Mouse (Mus musculus) midbrain, embryonic 12.5 days (tissue): ENCODE data around the gene Tmbim6. TPM values are rescaled to one million over a fixed set of nuclear protein-coding genes. Genes with fewer than 3 reads are reported as not detected.
"Not testable (repeated sequence)": the region's sequence is repeated elsewhere in the genome, so short reads cannot be mapped to it uniquely, and the experiment has no call there.

Experiments used
- ATAC-seq: fragments of 200-750 bp; cut with Nextera tagmentation; 2 replicates; pipeline ENCODE4 v1.8.0; 2017; ENCODE audit warnings: low read depth, moderate TSS enrichment, moderate library complexity; ENCODE audit not compliant: low FRiP score
- H3K27ac ChIP-seq: fragments of 300-500 bp; sonication (generic); replicated peaks from 2 replicates; pipeline ENCODE4 v1.5.1; 2016; ENCODE audit warnings: mild to moderate bottlenecking
- H3K27me3 ChIP-seq: fragments of 300-500 bp; sonication (generic); 2 replicates; pipeline ENCODE4 v1.6.1; 2016; ENCODE audit warnings: mild to moderate bottlenecking
- H3K36me3 ChIP-seq: fragments of 300-500 bp; sonication (generic); 2 replicates; pipeline ENCODE4 v1.6.1; 2016
- H3K4me1 ChIP-seq: fragments of 300-500 bp; sonication (generic); 2 replicates; pipeline ENCODE4 v1.6.1; 2016
- H3K4me2 ChIP-seq: fragments of 300-500 bp; sonication (generic); replicated peaks from 2 replicates; pipeline ENCODE4 v1.6.1; 2016; ENCODE audit warnings: mild to moderate bottlenecking, moderate library complexity
- H3K4me3 ChIP-seq: fragments of 300-500 bp; sonication (generic); 2 replicates; pipeline ENCODE4 v1.5.1; 2016; ENCODE audit warnings: mild to moderate bottlenecking
- H3K9ac ChIP-seq: fragments of 300-500 bp; sonication (generic); replicated peaks from 2 replicates; pipeline ENCODE4 v1.6.1; 2016; ENCODE audit warnings: mild to moderate bottlenecking, moderate library complexity
- H3K9me3 ChIP-seq: fragments of 300-500 bp; sonication (generic); 2 replicates; pipeline ENCODE4 v1.6.1; 2016; ENCODE audit warnings: mild to moderate bottlenecking
- WGBS: fragments of 180-500 bp; shearing (Covaris S2); methylation state at CpG from one replicate; pipeline ENCODE4 v1.1.7; 2016; 5-methylcytosine and 5-hydroxymethylcytosine counted together
- polyA plus RNA-seq: library from polyadenylated mRNA; unstranded; fragments of >200 nt; fragmentation: Nextera tagmentation; extraction: Ambion mirVana; gene quantifications from 2 replicates; pipeline ENCODE4 v1.2.1, GENCODE M21; 2016

The Tmbim6 gene
- polyA plus RNA-seq, 1 experiment from 2014 or later = 251 TPM

DNA sequence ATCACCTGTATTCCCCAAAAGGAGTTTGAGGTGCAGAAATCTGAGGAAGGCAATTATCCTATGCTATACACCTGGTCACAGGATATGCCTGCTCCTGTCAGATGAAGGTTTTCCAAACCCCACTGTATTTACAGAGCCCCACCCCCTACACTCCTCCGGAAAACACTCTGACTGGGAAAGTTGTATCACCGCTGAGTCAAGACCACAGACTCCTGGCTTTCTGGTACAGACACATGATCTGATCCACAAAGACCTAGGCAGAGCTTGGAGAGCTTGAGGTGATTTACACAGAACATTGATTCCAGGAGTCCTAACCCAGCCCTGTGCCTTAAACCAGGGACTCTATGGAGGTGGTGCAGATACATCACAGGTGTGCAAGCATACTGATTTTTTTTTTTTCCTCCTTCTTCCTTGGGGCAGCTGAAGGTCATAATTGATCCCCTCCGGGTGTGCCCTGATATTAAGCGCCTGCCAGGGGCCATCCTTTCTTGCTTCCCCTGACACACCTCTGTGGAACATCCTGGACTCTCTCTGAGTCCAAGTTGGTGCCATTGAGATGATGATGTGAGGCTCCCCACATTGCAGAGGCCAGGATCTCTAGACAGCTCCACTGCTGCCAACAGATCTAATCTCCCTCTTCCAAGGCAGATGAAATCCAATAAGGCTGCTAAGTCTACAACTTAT, 24.0 kb upstream of the Tmbim6 start:
- H3K27ac ChIP-seq = no peak overlapping the region
- peak overlapping the region; percentile 67 for H3K4me3 ChIP-seq
- peaks cover 10% of the 10 kb centered on the region for H3K27me3 ChIP-seq
- WGBS = 75% methylated on average over 4 of the region's 4 CpGs
- H3K9me3 ChIP-seq = no peaks in the 10 kb centered on the region
- no peak for ATAC-seq
- peaks cover 19% of the 10 kb centered on the region for H3K4me1 ChIP-seq
- H3K4me2 ChIP-seq = peak overlapping the region; percentile 73
- H3K36me3 ChIP-seq = no peaks in the 10 kb centered on the region
- peak overlapping the region; percentile 37; the same call in 1 of the 2 replicates for H3K9ac ChIP-seq

- Histone ChIP-seq H3K27me3 (peaks cover 10% of the 10 kb centered on the region), H3K4me2 (peak overlapping the region; percentile 73), H3K27ac (peak overlapping the region; percentile 79), H3K4me1 (peaks cover 18% of the 10 kb centered on the region), H3K4me3 (peak overlapping the region; percentile 67), H3K36me3 (no peaks in the 10 kb centered on the region), H3K9ac (peak overlapping the region; percentile 86), H3K9me3 (no peaks in the 10 kb centered on the region)
- peak; percentile 7 for ATAC-seq
- 2% methylated on average over 38 of the region's 39 CpGs for WGBS
Measured at GRCm38 (mm10) chr15:99369391-99370171, 23.1 kb upstream of the Tmbim6 start.

- Histone ChIP-seq H3K27me3 (peaks cover 10% of the 10 kb centered on the region), H3K4me2 (peak within 1 kb of the TSS; percentile 73), H3K9me3 (no peaks in the 10 kb centered on the region), H3K36me3 (no peaks in the 10 kb centered on the region), H3K27ac (peak within 1 kb of the TSS; percentile 79), H3K4me3 (peak within 1 kb of the TSS; percentile 67), H3K4me1 (peaks cover 18% of the 10 kb centered on the region), H3K9ac (peak within 1 kb of the TSS; percentile 86)
- WGBS = under 1% methylated on average over 36 of the region's 48 CpGs
- ATAC-seq = peak; percentile 96
Measured at GRCm38 (mm10) chr15:99370259-99370691, 22.4 kb upstream of the Tmbim6 start, which contains the start of gene Fmnl3. Gene Fmnl3 (minus strand): TSS chr15:99370482.

- Histone ChIP-seq H3K4me2 (no peak overlapping the region), H3K4me1 (peaks cover 18% of the 10 kb centered on the region), H3K4me3 (no peak overlapping the region), H3K27me3 (peaks cover 10% of the 10 kb centered on the region), H3K9ac (no peak overlapping the region), H3K36me3 (no peaks in the 10 kb centered on the region), H3K27ac (no peak overlapping the region), H3K9me3 (no peaks in the 10 kb centered on the region)
- ATAC-seq = no peak
- 88% methylated on average over 7 of the region's 7 CpGs for WGBS
Measured at GRCm38 (mm10) chr15:99371526-99372340, 20.9 kb upstream of the Tmbim6 start.

DNA sequence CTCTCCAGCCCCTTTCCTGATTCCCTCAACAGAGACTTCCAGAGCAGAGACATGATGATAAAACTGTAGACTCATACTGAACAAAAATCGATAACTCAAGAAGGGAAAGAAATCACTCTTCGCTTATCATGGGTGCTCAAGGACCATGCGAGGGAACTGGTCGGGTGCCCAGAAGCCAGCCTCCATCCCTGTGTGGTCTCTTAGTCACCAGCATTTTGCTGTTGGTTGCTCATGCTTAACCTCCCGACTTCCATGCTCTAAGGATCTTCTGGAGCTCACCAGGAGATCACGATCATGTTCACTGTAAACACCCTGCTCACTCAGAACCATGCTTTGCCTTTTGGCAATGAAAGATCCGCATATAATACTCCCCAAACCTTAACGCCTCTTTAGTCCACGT, 19.9 kb upstream of the Tmbim6 start:
- no peak overlapping the region for H3K9ac ChIP-seq
- peaks cover 18% of the 10 kb centered on the region for H3K4me1 ChIP-seq
- no peak overlapping the region for H3K4me2 ChIP-seq
- no peaks in the 10 kb centered on the region for H3K36me3 ChIP-seq
- H3K4me3 ChIP-seq = no peak overlapping the region
- no peaks in the 10 kb centered on the region for H3K9me3 ChIP-seq
- H3K27me3 ChIP-seq = peaks cover 10% of the 10 kb centered on the region
- no peak overlapping the region for H3K27ac ChIP-seq
- 84% methylated on average over 9 of the region's 9 CpGs for WGBS
- ATAC-seq = no peak

DNA sequence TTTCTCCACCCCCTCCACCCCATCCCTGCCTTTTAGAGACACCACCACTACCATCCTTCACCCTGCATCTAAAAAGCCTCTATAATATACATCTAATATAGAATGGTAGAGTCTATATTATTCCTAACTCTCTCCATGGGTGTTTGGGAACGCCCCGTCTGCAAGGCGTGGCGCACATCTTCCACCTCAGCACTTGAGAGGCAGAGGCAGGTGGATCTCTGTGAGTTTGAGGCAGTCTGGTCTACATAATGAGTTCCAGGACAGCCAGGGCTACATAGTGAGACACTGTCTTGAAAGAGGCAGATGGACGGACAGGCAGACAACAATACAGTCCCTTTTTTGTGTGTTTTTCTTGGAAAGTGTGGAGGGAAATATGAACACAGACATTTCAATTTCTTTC, 17.6 kb upstream of the Tmbim6 start:
- peaks cover 10% of the 10 kb centered on the region for H3K27me3 ChIP-seq
- no peak overlapping the region for H3K27ac ChIP-seq
- no peak overlapping the region for H3K4me2 ChIP-seq
- H3K9me3 ChIP-seq = peaks cover 4% of the 10 kb centered on the region; the same call in 1 of the 2 replicates
- H3K4me1 ChIP-seq = no peaks in the 10 kb centered on the region
- ATAC-seq = no peak
- no peak overlapping the region for H3K4me3 ChIP-seq
- no peaks in the 10 kb centered on the region for H3K36me3 ChIP-seq
- WGBS = 89% methylated on average over 5 of the region's 5 CpGs
- H3K9ac ChIP-seq = no peak overlapping the region

- Histone ChIP-seq H3K27me3 (peaks cover 10% of the 10 kb centered on the region), H3K9me3 (peaks cover 4% of the 10 kb centered on the region; the same call in 1 of the 2 replicates), H3K36me3 (no peaks in the 10 kb centered on the region), H3K27ac (no peak overlapping the region), H3K9ac (no peak overlapping the region), H3K4me1 (no peaks in the 10 kb centered on the region), H3K4me3 (no peak overlapping the region), H3K4me2 (no peak overlapping the region)
- no peak for ATAC-seq
- 90% methylated on average over 3 of the region's 3 CpGs for WGBS
Measured at GRCm38 (mm10) chr15:99375581-99375980, 17.1 kb upstream of the Tmbim6 start.

DNA sequence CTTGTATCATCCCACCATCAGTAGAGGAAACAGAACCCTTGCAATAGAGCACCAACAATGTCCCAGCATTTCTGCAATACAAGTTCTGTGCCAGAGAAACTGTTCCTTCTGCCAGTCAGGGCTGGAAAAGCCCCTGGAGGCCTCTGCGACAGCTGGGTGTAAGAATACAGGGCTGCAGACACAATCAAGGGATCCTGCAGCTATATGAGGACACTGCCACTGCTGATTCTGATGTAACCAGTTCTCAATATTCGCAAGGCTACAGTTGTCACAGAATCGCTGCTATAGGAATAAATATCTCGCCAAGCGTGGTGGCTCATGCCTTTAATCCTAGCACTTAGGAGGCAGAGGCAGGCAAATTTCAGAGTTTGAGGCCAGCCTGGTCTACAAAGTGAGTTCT, 16.4 kb upstream of the Tmbim6 start:
- no peak for ATAC-seq
- no peaks in the 10 kb centered on the region for H3K36me3 ChIP-seq
- no peak overlapping the region for H3K27ac ChIP-seq
- 92% methylated on average over 5 of the region's 5 CpGs for WGBS
- peaks cover 7% of the 10 kb centered on the region for H3K27me3 ChIP-seq
- H3K9me3 ChIP-seq = peaks cover 4% of the 10 kb centered on the region; the same call in 1 of the 2 replicates
- no peak overlapping the region for H3K4me3 ChIP-seq
- H3K9ac ChIP-seq = no peak overlapping the region
- no peaks in the 10 kb centered on the region for H3K4me1 ChIP-seq
- no peak overlapping the region for H3K4me2 ChIP-seq

GRCm38 (mm10) chr15:99382893-99383292, 9.8 kb upstream of the Tmbim6 start:
- Histone ChIP-seq H3K9me3 (peaks cover 4% of the 10 kb centered on the region; the same call in 1 of the 2 replicates), H3K36me3 (no peaks in the 10 kb centered on the region), H3K4me2 (no peak overlapping the region), H3K9ac (no peak overlapping the region), H3K4me1 (no peaks in the 10 kb centered on the region), H3K27me3 (no peaks in the 10 kb centered on the region), H3K27ac (no peak overlapping the region), H3K4me3 (no peak overlapping the region)
- ATAC-seq = no peak

- H3K27me3 ChIP-seq = no peaks in the 10 kb centered on the region
- H3K27ac ChIP-seq = no peak overlapping the region
- H3K36me3 ChIP-seq = no peaks in the 10 kb centered on the region
- H3K4me1 ChIP-seq = no peaks in the 10 kb centered on the region
- H3K4me3 ChIP-seq = no peak overlapping the region
- 79% methylated on average over 6 of the region's 6 CpGs for WGBS
- no peaks in the 10 kb centered on the region for H3K9me3 ChIP-seq
- no peak for ATAC-seq
- no peak overlapping the region for H3K9ac ChIP-seq
- H3K4me2 ChIP-seq = no peak overlapping the region
Measured at GRCm38 (mm10) chr15:99384071-99384470, 8.6 kb upstream of the Tmbim6 start.

- not testable (repeated sequence) for ATAC-seq, H3K4me1 ChIP-seq
- 74% methylated on average over 3 of the region's 3 CpGs for WGBS
Measured at GRCm38 (mm10) chr15:99386110-99386509, 6.6 kb upstream of the Tmbim6 start.

GRCm38 (mm10) chr15:99386796-99387195, 5.9 kb upstream of the Tmbim6 start:
- Histone ChIP-seq H3K27ac (no peak overlapping the region), H3K4me3 (no peak overlapping the region), H3K4me2 (no peak overlapping the region), H3K36me3 (no peaks in the 10 kb centered on the region), H3K9ac (no peak overlapping the region), H3K9me3 (no peaks in the 10 kb centered on the region), H3K4me1 (no peaks in the 10 kb centered on the region), H3K27me3 (no peaks in the 10 kb centered on the region)
- ATAC-seq = no peak
- WGBS = 77% methylated on average over 3 of the region's 3 CpGs

More at GRCm38 (mm10) chr15:99386110-99386509, 6.6 kb upstream of the Tmbim6 start:
- not testable (repeated sequence) for H3K9ac ChIP-seq, H3K27me3 ChIP-seq, H3K27ac ChIP-seq, H3K4me2 ChIP-seq, H3K9me3 ChIP-seq, H3K4me3 ChIP-seq, H3K36me3 ChIP-seq
